Mouse (Mus musculus): ENCODE measurements around the gene Drc7. TPM values are rescaled to one million over a fixed set of nuclear protein-coding genes. Genes with fewer than 3 reads are reported as not detected.

Drc7 gene
- polyA plus RNA-seq (2012; rRNA removed): 10.4 and 12.1 TPM in 2 replicates

GRCm38 (mm10) chr8:95054927-95055510, at the start of gene Drc7:
Drc7 (plus strand) TSS chr8:95055103.

GRCm38 (mm10) chr8:95017451-95017850, 37.5 kb upstream of the Drc7 start, which contains the start of gene Adgrg3:
Adgrg3 (plus strand) TSS chr8:95017692.

GRCm38 (mm10) chr8:95080381-95081341, 25.8 kb downstream of the Drc7 start, which contains the start of gene Katnb1:
Katnb1 (plus strand) TSS chr8:95081186.

Other genes with a start within 250 kb of the Drc7 start
- gene Ccl17, start 244.7 kb upstream of the Drc7 start, polyA plus RNA-seq (2012; rRNA removed): 0.55 and 1.0 TPM in 2 replicates
- 258 and 318 TPM in 2 replicates for gene Coq9, start 216.8 kb upstream of the Drc7 start, polyA plus RNA-seq (2012; rRNA removed)
- 30.7 and 54.7 TPM in 2 replicates for gene Ciapin1, start 216.7 kb upstream of the Drc7 start, polyA plus RNA-seq (2012; rRNA removed)
- 89.0 and 119 TPM in 2 replicates for gene Polr2c, start 197.7 kb upstream of the Drc7 start, polyA plus RNA-seq (2012; rRNA removed)
- gene Dok4, start 178.8 kb upstream of the Drc7 start, polyA plus RNA-seq (2012; rRNA removed): 20.1 and 21.0 TPM in 2 replicates
- gene Ccdc102a, start 137.0 kb upstream of the Drc7 start, polyA plus RNA-seq (2012; rRNA removed): 37.3 and 55.2 TPM in 2 replicates
- gene Adgrg5, start 131.4 kb upstream of the Drc7 start, polyA plus RNA-seq (2012; rRNA removed): 2.1 and 3.6 TPM in 2 replicates
- gene Adgrg1, start 80.4 kb upstream of the Drc7 start, polyA plus RNA-seq (2012; rRNA removed): 361 and 638 TPM in 2 replicates
- 7.9 and 9.3 TPM in 2 replicates for gene Adgrg3, start 37.4 kb upstream of the Drc7 start, polyA plus RNA-seq (2012; rRNA removed)
- 34.4 and 37.1 TPM in 2 replicates for gene Katnb1, start 26.1 kb downstream of the Drc7 start, polyA plus RNA-seq (2012; rRNA removed)
- 104 and 109 TPM in 2 replicates for gene Kifc3, start 147.7 kb downstream of the Drc7 start, polyA plus RNA-seq (2012; rRNA removed)

Measured in ovary, adult 2 months (tissue).